Mouse (Mus musculus) midbrain, embryonic 14.5 days (tissue): ENCODE measurements at regions not wholly inside any gene's neighbourhood (a gene's known extent, or its start where the extent isn't known, plus 50 kb on each side); places are given as distances from the start of the nearest gene placed in this dataset.

Experiments
- ATAC-seq: fragments of 200-750 bp; cut with Nextera tagmentation; 2 replicates; pipeline ENCODE4 v1.8.0; 2017; ENCODE audit warnings: moderate number of reproducible peaks, moderate library complexity; ENCODE audit not compliant: low FRiP score, low TSS enrichment
- DNase-seq: peaks from one replicate; pipeline ENCODE4 v3.0.0-alpha.2; 2015
- H3K27ac ChIP-seq: fragments of 300-500 bp; sonication (generic); replicated peaks from 2 replicates; pipeline ENCODE4 v1.5.1; 2014; ENCODE audit warnings: mild to moderate bottlenecking, low read depth, low read length, moderate library complexity
- H3K27me3 ChIP-seq: fragments of 300-500 bp; sonication (generic); 2 replicates; pipeline ENCODE4 v1.6.1; 2014; ENCODE audit warnings: low read length, control low read depth, mixed read lengths; ENCODE audit not compliant: control insufficient read depth, insufficient read depth
- H3K36me3 ChIP-seq: fragments of 300-500 bp; sonication (generic); 2 replicates; pipeline ENCODE4 v1.6.1; 2014; ENCODE audit warnings: low read length, control low read depth; ENCODE audit not compliant: control insufficient read depth, insufficient read depth
- H3K4me1 ChIP-seq: fragments of 300-500 bp; sonication (generic); 2 replicates; pipeline ENCODE4 v1.6.1; 2014; ENCODE audit warnings: mild to moderate bottlenecking, antibody characterized with exemption, low read length, control low read depth; ENCODE audit not compliant: control insufficient read depth, insufficient read depth
- H3K4me2 ChIP-seq: fragments of 300-500 bp; sonication (generic); 2 replicates; pipeline ENCODE4 v1.6.1; 2014; ENCODE audit warnings: mild to moderate bottlenecking, low read length, moderate library complexity
- H3K4me3 ChIP-seq: fragments of 300-500 bp; sonication (generic); replicated peaks from 2 replicates; pipeline ENCODE4 v1.5.1; 2014; ENCODE audit warnings: low read depth, low read length
- H3K9ac ChIP-seq: fragments of 300-500 bp; sonication (generic); replicated peaks from 2 replicates; pipeline ENCODE4 v1.6.1; 2014; ENCODE audit warnings: mild to moderate bottlenecking, low read length, moderate library complexity
- H3K9me3 ChIP-seq: fragments of 300-500 bp; sonication (generic); 2 replicates; pipeline ENCODE4 v1.6.1; 2016; ENCODE audit warnings: low read length, control low read depth, mixed read lengths; ENCODE audit not compliant: control insufficient read depth
- WGBS: fragments of 180-500 bp; shearing (Covaris S2); extraction: QIAGEN DNeasy Blood & Tissue Kit; methylation state at CpG from one replicate; pipeline ENCODE4 v1.1.7; 2014; 5-methylcytosine and 5-hydroxymethylcytosine counted together

- ATAC-seq (no peak), DNase-seq (no peak)
- Histone ChIP-seq H3K36me3 (no peaks in the 10 kb centered on the region), H3K27ac (no peak overlapping the region), H3K4me3 (no peak overlapping the region), H3K4me2 (no peak overlapping the region), H3K27me3 (no peaks in the 10 kb centered on the region), H3K9ac (no peak overlapping the region), H3K4me1 (no peaks in the 10 kb centered on the region), H3K9me3 (no peaks in the 10 kb centered on the region)
These were observed 178.2 kb upstream of the Klhl1 start for GRCm38 (mm10) chr14:96697086-96697485.

- no peak overlapping the region for H3K9ac ChIP-seq
- 22% methylated on average over 1 of the region's 1 CpGs for WGBS
These were observed 172.0 kb upstream of the Klhl1 start for GRCm38 (mm10) chr14:96690923-96691322.

DNA sequence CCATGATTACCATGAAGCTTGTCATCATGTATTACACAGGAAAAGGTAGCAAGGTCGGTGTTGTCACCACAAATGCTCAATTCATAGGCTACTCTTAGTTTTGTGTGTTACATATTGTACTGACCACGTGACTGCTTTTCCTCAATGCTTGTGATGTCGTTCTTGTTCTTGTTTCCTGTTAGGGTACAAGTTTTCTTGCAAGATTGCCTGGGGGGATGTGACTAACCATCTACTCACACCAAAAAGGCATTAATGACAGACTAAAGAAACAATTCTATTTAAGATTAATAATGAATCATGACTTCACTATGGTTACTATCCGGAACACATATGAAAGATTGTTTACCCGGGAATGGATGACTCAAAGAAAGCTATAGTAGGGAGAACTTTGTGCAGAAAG lies 165.0 kb upstream of the Klhl1 start:
- no peak overlapping the region for H3K4me2 ChIP-seq
- no peak overlapping the region for H3K9ac ChIP-seq
- no peaks in the 10 kb centered on the region for H3K9me3 ChIP-seq
- no peak overlapping the region for H3K4me3 ChIP-seq
- DNase-seq (no peak), ATAC-seq (no peak)
- WGBS, result 79% methylated on average over 5 of the region's 5 CpGs
- H3K27me3 ChIP-seq, result no peaks in the 10 kb centered on the region
- H3K4me1 ChIP-seq, result no peaks in the 10 kb centered on the region
- H3K36me3 ChIP-seq, result no peaks in the 10 kb centered on the region
- no peak overlapping the region for H3K27ac ChIP-seq

More at GRCm38 (mm10) chr14:96690923-96691322, 172.0 kb upstream of the Klhl1 start:
- H3K27ac ChIP-seq, result no peak overlapping the region
- no peaks in the 10 kb centered on the region for H3K27me3 ChIP-seq
- no peaks in the 10 kb centered on the region for H3K4me1 ChIP-seq
- DNase-seq, result no peak
- no peak overlapping the region for H3K4me3 ChIP-seq
- no peak for ATAC-seq
- H3K36me3 ChIP-seq, result no peaks in the 10 kb centered on the region
- H3K9me3 ChIP-seq, result no peaks in the 10 kb centered on the region
- no peak overlapping the region for H3K4me2 ChIP-seq

GRCm38 (mm10) chr14:96681740-96682139 lies 162.8 kb upstream of the Klhl1 start:
- no peaks in the 10 kb centered on the region for H3K4me1 ChIP-seq
- no peak for DNase-seq
- H3K4me3 ChIP-seq, result no peak overlapping the region
- H3K36me3 ChIP-seq, result no peaks in the 10 kb centered on the region
- no peak for ATAC-seq
- no peak overlapping the region for H3K4me2 ChIP-seq
- no peak overlapping the region for H3K9ac ChIP-seq
- no peaks in the 10 kb centered on the region for H3K9me3 ChIP-seq
- WGBS, result 87% methylated on average over 3 of the region's 3 CpGs
- H3K27ac ChIP-seq, result no peak overlapping the region
- no peaks in the 10 kb centered on the region for H3K27me3 ChIP-seq

- Histone ChIP-seq H3K36me3 (no peaks in the 10 kb centered on the region), H3K27ac (no peak overlapping the region), H3K4me3 (no peak overlapping the region), H3K4me2 (no peak overlapping the region), H3K27me3 (no peaks in the 10 kb centered on the region), H3K9me3 (no peaks in the 10 kb centered on the region), H3K4me1 (no peaks in the 10 kb centered on the region), H3K9ac (no peak overlapping the region)
- WGBS, result 82% methylated on average over 1 of the region's 1 CpGs
- no peak for ATAC-seq
- DNase-seq, result no peak
These were observed 157.3 kb upstream of the Klhl1 start for GRCm38 (mm10) chr14:96676213-96676612.

GRCm38 (mm10) chr14:96668635-96669034 lies 149.7 kb upstream of the Klhl1 start:
- H3K4me2 ChIP-seq, result no peak overlapping the region
- no peaks in the 10 kb centered on the region for H3K27me3 ChIP-seq
- WGBS, result 92% methylated on average over 2 of the region's 2 CpGs
- H3K4me1 ChIP-seq, result no peaks in the 10 kb centered on the region
- H3K27ac ChIP-seq, result no peak overlapping the region
- DNase-seq (no peak), ATAC-seq (no peak)
- H3K4me3 ChIP-seq, result no peak overlapping the region
- H3K9ac ChIP-seq, result no peak overlapping the region
- no peaks in the 10 kb centered on the region for H3K36me3 ChIP-seq
- H3K9me3 ChIP-seq, result no peaks in the 10 kb centered on the region

DNA sequence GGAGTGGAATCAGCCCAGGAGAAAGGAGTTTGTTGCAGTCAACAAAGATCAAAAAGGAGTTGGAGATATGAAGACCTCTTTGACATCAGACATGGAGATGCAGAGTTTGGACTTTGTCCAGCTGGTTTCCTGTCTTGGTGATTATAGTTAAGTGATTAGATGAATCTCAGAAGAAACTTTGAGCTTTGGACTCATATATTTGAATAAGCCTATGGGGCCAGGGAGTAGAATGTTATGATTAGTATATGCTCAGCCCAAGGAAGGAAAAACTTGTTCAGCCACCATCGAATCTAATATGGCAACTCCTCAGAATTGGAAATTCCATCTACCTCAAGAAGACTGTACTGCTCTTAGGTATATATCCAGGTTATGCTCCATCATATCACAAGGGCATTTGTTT lies 137.6 kb upstream of the Klhl1 start:
- H3K36me3 ChIP-seq, result no peaks in the 10 kb centered on the region
- H3K4me2 ChIP-seq, result no peak overlapping the region
- no peak overlapping the region for H3K9ac ChIP-seq
- DNase-seq (no peak), ATAC-seq (no peak)
- no peak overlapping the region for H3K27ac ChIP-seq
- H3K4me1 ChIP-seq, result no peaks in the 10 kb centered on the region
- 95% methylated on average over 1 of the region's 1 CpGs for WGBS
- H3K27me3 ChIP-seq, result no peaks in the 10 kb centered on the region
- no peaks in the 10 kb centered on the region for H3K9me3 ChIP-seq
- H3K4me3 ChIP-seq, result no peak overlapping the region

DNA sequence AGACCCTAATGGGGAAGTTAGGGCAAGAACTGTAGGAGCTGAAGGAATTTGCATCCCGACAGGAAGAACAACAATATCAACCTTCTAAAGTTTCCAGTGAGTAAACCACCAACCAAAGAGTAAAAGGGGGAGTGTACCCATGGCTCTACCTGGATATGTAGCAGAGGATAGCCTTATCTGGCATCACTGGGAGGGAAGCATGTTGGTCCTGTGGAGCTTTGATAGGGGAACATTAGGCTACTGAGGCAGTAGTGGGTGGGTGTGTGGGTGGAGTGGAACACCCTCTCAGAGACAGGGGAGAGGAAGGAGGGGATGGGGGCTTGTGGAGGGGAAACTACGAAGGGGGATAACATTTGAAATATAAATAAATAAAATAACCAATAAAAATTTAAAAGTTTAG lies 111.4 kb upstream of the Klhl1 start:
- no peak overlapping the region for H3K9ac ChIP-seq
- no peaks in the 10 kb centered on the region for H3K27me3 ChIP-seq
- no peak overlapping the region for H3K4me3 ChIP-seq
- no peaks in the 10 kb centered on the region for H3K36me3 ChIP-seq
- ATAC-seq (no peak), DNase-seq (no peak)
- 85% methylated on average over 2 of the region's 2 CpGs for WGBS
- H3K4me1 ChIP-seq, result no peaks in the 10 kb centered on the region
- no peaks in the 10 kb centered on the region for H3K9me3 ChIP-seq
- H3K4me2 ChIP-seq, result no peak overlapping the region
- H3K27ac ChIP-seq, result no peak overlapping the region

- H3K9me3 ChIP-seq, result no peaks in the 10 kb centered on the region
- 76% methylated on average over 4 of the region's 4 CpGs for WGBS
- ATAC-seq (no peak), DNase-seq (no peak)
- no peak overlapping the region for H3K27ac ChIP-seq
- no peak overlapping the region for H3K9ac ChIP-seq
- no peak overlapping the region for H3K4me2 ChIP-seq
- no peak overlapping the region for H3K4me3 ChIP-seq
- no peaks in the 10 kb centered on the region for H3K36me3 ChIP-seq
- no peaks in the 10 kb centered on the region for H3K4me1 ChIP-seq
- H3K27me3 ChIP-seq, result no peaks in the 10 kb centered on the region
These were observed 87.8 kb upstream of the Klhl1 start for GRCm38 (mm10) chr14:96606736-96607135.
